Mouse (Mus musculus) stomach, postnatal 0 days (tissue): ENCODE results near the gene Ercc2.

ENCODE experiments used
- CTCF ChIP-seq: IDR thresholded peaks from 2 replicates; pipeline ENCODE4 v1.5.1; 2016; ENCODE audit warnings: antibody characterized with exemption, low read depth, mild to moderate bottlenecking, moderate library complexity
- EP300 ChIP-seq: optimal IDR thresholded peaks from 2 replicates; pipeline ENCODE3; 2016; ENCODE audit warnings: antibody characterized with exemption

DNA sequence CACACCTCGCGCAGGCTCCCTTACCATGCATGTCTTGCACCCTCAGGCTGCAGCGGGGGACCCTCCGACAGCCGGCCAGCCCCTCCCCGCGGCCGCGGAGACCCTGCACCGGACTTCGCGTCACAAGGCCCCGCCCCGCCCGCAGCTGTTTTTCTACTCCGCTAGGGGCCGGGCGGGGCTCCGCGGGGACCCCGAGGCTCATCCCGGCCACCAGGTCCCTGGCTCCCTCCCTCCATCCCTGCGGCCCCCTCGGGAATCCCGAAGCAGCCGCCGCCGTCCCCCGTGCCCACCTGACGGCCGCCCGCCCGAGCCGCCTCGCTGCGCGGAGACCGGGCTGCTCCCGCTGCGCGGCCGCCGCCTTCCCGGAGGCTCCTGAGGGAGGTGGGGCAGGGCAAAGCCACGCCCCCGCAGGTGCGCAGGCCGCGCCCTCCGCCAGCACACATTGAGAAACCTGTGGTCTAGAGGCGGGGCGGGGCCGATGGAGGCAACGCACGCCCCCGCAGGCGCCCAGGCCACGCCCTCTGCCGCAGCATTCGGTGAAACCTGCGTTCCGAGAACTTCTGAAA is 22.0 kb downstream of the Ercc2 start, which contains the start of gene Klc3:
- TF ChIP-seq CTCF (no peak), EP300 (no peak)
